Mouse (Mus musculus): ENCODE measurements around the gene Cenpx. TPM values are rescaled to one million over a fixed set of nuclear protein-coding genes. Genes with fewer than 3 reads are reported as not detected.
"Not testable (repeated sequence)": the region's sequence is repeated elsewhere in the genome, so short reads cannot be mapped to it uniquely, and the experiment has no call there.

Gene Cenpx
- total RNA-seq, 2 experiments from 2014 or later = 95.0 to 157 TPM

DNA sequence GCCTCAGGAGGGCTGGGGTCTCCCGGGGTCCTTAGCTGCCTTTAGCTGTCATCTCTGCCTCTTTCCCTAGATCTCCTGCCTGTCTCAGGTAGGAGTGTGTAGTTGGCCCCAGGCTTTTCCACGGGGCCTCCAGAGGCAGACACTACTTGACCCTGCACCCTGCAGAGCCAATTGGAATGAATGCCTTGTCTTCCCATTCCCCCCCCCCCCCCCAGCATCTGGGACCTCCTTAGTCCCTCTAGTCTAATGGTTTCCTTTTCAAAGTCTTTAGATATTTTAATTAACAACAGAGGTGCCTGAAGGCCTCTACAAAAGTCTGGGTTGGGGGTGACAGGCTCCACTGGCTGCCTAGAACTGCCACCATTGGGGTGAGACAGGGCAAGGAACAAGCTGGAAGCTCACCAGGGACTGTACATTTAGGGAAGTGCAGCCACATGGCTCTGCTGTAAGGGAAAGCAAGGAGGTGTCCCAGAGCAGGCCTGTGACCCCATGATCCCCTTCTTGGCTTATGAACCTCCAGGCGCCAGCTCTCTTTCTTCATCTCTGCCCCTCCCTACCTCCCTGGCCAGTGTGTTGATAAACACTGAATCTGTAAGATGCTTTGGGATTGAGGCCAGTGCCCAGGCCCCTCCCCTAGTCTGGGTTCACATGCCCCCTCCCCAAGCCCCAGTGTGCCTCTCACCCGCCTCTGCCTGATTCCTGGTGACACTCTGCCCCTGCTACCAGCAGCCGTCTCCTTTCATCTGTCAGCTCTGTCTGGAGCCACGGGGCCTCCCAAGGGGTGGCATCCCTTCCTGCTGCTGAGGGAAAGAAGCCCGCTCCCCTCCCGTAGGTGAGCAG, 8.8 kb downstream of the Cenpx start:
- no peak for ATAC-seq (replicated peaks; ENCODE audit: low FRiP score, low TSS enrichment, poor library complexity, severe bottlenecking)

DNA sequence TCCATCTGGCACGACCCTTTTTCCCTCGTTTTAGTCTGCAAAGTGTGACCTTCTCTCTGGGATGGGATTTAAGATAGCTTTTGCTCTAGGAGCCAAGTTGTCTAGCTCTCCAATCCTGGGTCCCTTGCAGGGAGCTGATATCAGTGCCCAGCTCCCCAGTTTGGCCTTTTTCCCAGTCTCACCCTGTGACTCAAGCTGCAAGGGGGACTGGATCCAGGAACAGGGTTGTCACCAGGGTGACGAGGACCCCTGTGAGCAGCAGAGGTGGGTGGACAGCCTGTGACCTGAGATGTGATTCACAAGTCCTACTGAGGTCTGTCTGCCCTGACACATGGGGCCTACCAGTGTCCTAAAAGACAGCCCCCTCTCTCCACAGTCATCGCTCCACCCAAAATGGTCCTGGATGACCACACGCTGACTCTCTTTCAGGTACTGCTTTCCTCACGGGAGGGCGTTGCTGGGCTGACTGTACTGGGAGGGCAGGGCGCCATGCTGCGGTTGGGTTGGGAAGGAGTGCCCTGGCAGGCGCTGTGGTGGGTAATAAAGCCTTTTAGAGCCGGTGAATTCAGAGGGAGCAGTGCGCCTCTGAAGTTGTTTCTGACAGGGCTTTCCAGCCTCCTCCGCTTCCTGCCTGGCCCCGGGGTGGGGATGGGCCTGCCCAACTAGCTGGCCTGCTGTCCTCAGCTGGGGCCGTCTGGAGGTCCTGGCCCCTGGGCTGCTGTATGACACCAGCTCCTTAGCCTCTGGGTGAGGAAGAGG, 9.7 kb downstream of the Cenpx start:
- no peak for ATAC-seq (replicated peaks; ENCODE audit: low FRiP score, low TSS enrichment, poor library complexity, severe bottlenecking)

GRCm38 (mm10) chr11:120697741-120698140, 15.8 kb downstream of the Cenpx start:
- no peak for ATAC-seq (replicated peaks; ENCODE audit: low FRiP score, low TSS enrichment, poor library complexity, severe bottlenecking)

- no peak for ATAC-seq (replicated peaks; ENCODE audit: low FRiP score, low TSS enrichment, poor library complexity, severe bottlenecking)
Observed at GRCm38 (mm10) chr11:120696568-120696967, 17.0 kb downstream of the Cenpx start.

GRCm38 (mm10) chr11:120695641-120696040, 17.9 kb downstream of the Cenpx start:
- ATAC-seq (replicated peaks; ENCODE audit: low FRiP score, low TSS enrichment, poor library complexity, severe bottlenecking) = no peak

DNA sequence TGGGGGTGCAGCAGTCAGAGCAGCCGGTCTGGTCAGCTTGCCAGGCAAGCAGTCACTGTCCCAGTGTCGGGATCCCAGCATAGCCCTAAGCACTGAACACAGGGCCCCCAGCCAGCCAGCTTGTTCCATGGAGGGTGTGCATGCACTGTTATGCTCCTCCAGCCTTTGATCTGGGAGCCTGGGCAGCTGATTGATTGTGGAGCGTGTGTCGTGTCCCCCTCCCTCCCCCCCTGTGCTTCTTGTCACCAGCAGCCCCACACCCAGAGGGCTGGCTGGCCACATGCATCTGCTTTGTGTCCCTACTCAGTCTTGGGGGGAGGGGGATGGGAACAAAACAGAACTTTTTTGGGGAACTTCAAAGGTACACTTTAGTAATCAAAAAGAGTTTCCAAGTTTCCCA, 18.4 kb downstream of the Cenpx start:
- no peak for ATAC-seq (replicated peaks; ENCODE audit: low FRiP score, low TSS enrichment, poor library complexity, severe bottlenecking)

- ATAC-seq (replicated peaks; ENCODE audit: low FRiP score, low TSS enrichment, poor library complexity, severe bottlenecking) = no peak
Observed at GRCm38 (mm10) chr11:120693461-120693860, 20.1 kb downstream of the Cenpx start.

DNA sequence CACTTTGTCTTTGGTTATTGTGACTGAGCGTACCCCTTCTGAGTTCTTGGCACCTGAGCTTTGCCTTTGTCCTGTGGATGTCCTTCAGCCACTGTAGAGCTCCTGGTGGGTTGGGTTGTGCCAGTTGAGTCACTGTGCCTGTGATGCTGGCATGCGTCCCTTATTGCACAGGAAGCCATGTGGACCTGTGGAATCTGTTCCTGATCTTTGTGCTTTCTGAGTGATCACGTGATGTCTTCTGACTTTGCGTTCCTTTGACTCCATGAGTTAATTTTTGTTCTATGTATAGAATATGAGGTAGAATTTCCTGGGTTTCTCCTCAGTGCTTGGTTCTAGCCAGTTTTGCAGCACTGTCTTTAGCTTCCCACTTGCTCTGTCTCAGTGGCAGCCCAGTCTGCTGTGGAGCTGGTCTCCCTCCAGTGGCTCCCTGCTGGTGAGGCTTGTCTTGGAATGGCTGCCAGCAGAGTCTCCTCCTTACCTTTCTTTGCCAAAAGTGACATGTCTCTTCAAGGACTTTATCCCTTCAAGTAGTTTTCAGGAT, 21.0 kb downstream of the Cenpx start:
- ATAC-seq (replicated peaks; ENCODE audit: low FRiP score, low TSS enrichment, poor library complexity, severe bottlenecking) = no peak

GRCm38 (mm10) chr11:120689365-120689764, 24.2 kb downstream of the Cenpx start:
- ATAC-seq (replicated peaks; ENCODE audit: low FRiP score, low TSS enrichment, poor library complexity, severe bottlenecking) = no peak

GRCm38 (mm10) chr11:120686650-120687272, 26.8 kb downstream of the Cenpx start:
- ATAC-seq (replicated peaks; ENCODE audit: low FRiP score, low TSS enrichment, poor library complexity, severe bottlenecking) = no peak

DNA sequence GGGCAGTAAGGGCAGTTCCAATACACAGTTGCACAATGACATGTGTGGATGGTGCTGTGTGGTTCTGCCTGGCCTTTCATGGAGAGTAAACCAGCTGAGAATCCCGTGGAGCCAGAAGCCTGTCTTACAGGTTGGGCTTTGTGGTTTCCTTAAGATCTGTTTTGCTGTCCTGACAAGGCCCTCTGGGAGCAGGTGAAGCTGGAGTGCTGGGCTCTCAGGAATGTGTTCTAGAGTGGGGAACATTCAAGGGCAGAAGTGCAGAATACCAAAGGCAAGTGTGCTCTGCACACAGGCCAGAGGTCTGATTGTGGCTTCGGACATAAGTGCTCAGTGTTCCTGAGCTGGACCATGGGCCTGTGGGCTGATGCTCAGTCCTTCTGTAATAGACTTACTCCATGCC, 28.9 kb downstream of the Cenpx start:
- ATAC-seq (replicated peaks; ENCODE audit: low FRiP score, low TSS enrichment, poor library complexity, severe bottlenecking) = no peak

DNA sequence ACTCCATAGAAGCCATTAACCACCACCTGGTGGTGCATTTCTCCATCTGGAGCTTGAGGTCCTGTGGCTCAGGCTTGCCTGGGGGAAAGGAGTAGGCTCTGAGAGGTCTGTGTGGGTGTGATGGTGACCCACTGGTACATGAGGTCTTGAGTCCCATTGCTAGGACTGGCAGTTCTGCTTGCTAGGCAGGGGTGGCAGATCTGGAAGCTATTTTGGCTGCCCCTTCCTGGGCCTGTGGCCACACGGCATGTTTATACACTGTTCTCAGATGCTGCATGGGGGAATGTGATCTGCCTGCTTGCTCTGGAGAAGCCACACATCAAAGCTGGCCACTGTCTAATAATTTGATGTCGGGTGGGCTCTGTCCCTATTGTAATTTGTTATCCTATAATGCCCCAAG, 29.5 kb downstream of the Cenpx start:
- no peak for ATAC-seq (replicated peaks; ENCODE audit: low FRiP score, low TSS enrichment, poor library complexity, severe bottlenecking)

DNA sequence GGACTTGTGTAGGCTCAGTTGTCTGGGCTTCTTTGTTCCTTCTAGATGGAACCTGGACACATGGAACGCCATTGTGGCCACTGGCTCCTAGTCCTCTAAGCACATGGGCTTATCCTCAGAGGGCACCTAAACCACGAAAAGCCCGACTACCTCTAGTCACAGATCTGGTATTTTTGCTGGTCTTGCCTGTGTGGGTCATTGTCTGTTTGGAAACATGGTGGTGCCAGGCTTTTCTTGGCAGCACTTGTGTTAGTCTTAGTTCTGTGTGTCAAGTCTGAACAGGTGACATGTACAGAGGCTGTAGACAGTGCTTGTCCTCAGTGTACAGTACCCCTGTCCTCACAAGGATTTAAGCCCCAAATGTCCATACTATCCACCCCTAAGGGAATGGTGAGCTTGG, 30.0 kb downstream of the Cenpx start:
- ATAC-seq (replicated peaks; ENCODE audit: low FRiP score, low TSS enrichment, poor library complexity, severe bottlenecking) = no peak

GRCm38 (mm10) chr11:120682683-120683082, 30.9 kb downstream of the Cenpx start:
- ATAC-seq (replicated peaks; ENCODE audit: low FRiP score, low TSS enrichment, poor library complexity, severe bottlenecking) = no peak

GRCm38 (mm10) chr11:120679909-120680308, 33.6 kb downstream of the Cenpx start:
- peak; percentile 80 for ATAC-seq (replicated peaks; ENCODE audit: low FRiP score, low TSS enrichment, poor library complexity, severe bottlenecking)

- no peak for ATAC-seq (replicated peaks; ENCODE audit: low FRiP score, low TSS enrichment, poor library complexity, severe bottlenecking)
Observed at GRCm38 (mm10) chr11:120676951-120677350, 36.6 kb downstream of the Cenpx start.

DNA sequence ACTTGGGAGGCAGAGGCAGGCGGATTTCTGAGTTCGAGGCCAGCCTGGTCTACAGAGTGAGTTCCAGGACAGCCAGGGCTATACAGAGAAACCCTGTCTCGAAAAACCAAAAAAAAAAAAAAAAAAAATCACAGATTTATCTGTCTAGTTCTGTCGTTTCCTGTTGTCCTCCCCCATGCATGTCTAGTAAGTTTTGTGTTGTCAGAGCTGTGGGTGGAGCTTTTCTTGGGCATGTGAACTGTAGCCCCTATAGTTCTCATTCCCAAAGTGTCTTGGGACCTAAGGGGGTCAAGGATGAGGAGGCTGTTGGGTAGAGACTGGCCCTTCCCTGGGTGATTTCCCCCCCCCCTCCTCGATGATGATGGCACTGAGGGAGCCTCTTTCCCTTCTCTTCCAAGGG, 37.7 kb downstream of the Cenpx start:
- ATAC-seq (replicated peaks; ENCODE audit: low FRiP score, low TSS enrichment, poor library complexity, severe bottlenecking) = not testable (repeated sequence)

DNA sequence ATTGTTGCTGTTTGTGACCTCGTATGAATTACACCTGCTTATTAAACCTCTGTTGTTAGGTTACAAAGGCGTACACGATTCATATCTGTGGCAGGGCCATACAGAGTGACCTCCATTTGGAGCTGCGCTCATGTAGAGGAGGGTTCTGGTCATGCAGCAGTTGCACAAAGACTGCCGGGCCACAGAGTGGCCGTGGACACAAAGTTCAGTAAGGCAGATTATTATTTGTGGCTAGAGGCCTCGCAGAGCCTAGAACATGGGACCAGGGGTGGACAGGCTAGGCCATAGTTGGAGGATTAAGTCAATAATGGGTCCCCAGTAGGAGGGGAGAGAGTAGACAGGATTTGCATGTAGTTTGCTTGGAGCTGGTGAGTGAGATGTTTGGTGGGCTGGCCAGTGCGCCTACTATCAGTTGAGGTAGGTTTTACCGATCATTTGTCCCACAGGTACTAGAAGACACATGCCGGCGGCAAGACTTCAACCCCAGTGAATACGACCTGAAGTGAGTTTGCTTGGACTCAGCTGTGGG, 39.9 kb downstream of the Cenpx start:
- peak; percentile 36 for ATAC-seq (replicated peaks; ENCODE audit: low FRiP score, low TSS enrichment, poor library complexity, severe bottlenecking)

- ATAC-seq (replicated peaks; ENCODE audit: low FRiP score, low TSS enrichment, poor library complexity, severe bottlenecking) = peak; percentile 95
Observed at GRCm38 (mm10) chr11:120672687-120673593, 40.6 kb downstream of the Cenpx start, which contains the start of gene Aspscr1. Gene Aspscr1 (plus strand): TSS chr11:120672973.

All from megakaryocyte-erythroid progenitor cell, adult 5-6 weeks (primary cell).